Mouse (Mus musculus) hindbrain, embryonic 13.5 days (tissue): ENCODE data around the gene Gm4871. TPM values are rescaled to one million over a fixed set of nuclear protein-coding genes. Genes with fewer than 3 reads are reported as not detected.
A peak's percentile ranks its signal among the peaks of the same experiment; 100 is the strongest.

Experiments
- ATAC-seq: fragments of 200-750 bp; cut with Nextera tagmentation; 2 replicates; pipeline ENCODE4 v1.8.0; 2017; ENCODE audit warnings: moderate TSS enrichment; ENCODE audit not compliant: low FRiP score
- H3K27ac ChIP-seq: fragments of 300-500 bp; sonication (generic); 2 replicates; pipeline ENCODE4 v1.5.1; 2015; ENCODE audit warnings: inconsistent platforms, mild to moderate bottlenecking, moderate library complexity
- H3K27me3 ChIP-seq: fragments of 300-500 bp; sonication (generic); 2 replicates; pipeline ENCODE4 v1.6.1; 2015; ENCODE audit warnings: mild to moderate bottlenecking, inconsistent platforms
- H3K36me3 ChIP-seq: fragments of 300-500 bp; sonication (generic); 2 replicates; pipeline ENCODE4 v1.6.1; 2015; ENCODE audit warnings: mild to moderate bottlenecking, inconsistent platforms
- H3K4me1 ChIP-seq: fragments of 300-500 bp; sonication (generic); replicated peaks from 2 replicates; pipeline ENCODE4 v1.6.1; 2015; ENCODE audit warnings: inconsistent platforms
- H3K4me2 ChIP-seq: fragments of 300-500 bp; sonication (generic); 2 replicates; pipeline ENCODE4 v1.6.1; 2015; ENCODE audit warnings: inconsistent platforms, mild to moderate bottlenecking, moderate library complexity
- H3K4me3 ChIP-seq: fragments of 300-500 bp; sonication (generic); 2 replicates; pipeline ENCODE4 v1.5.1; 2015; ENCODE audit warnings: mild to moderate bottlenecking, inconsistent platforms
- H3K9ac ChIP-seq: fragments of 300-500 bp; sonication (generic); 2 replicates; pipeline ENCODE4 v1.6.1; 2015; ENCODE audit warnings: mild to moderate bottlenecking, inconsistent platforms
- H3K9me3 ChIP-seq: fragments of 300-500 bp; sonication (generic); 2 replicates; pipeline ENCODE4 v1.6.1; 2016; ENCODE audit warnings: inconsistent platforms
- WGBS: fragments of 180-500 bp; shearing (Covaris S2); methylation state at CpG from one replicate; pipeline ENCODE4 v1.1.7; 2015; 5-methylcytosine and 5-hydroxymethylcytosine counted together
- polyA plus RNA-seq: library from polyadenylated mRNA; unstranded; fragments of >200 nt; fragmentation: Nextera tagmentation; extraction: Ambion mirVana; gene quantifications from 2 replicates; pipeline ENCODE4 v1.2.1, GENCODE M21; 2015

The Gm4871 gene
- polyA plus RNA-seq, 1 experiment from 2014 or later = not detected

- WGBS = 58% methylated on average over 9 of the region's 9 CpGs
- H3K4me3 ChIP-seq = no peak overlapping the region
- no peaks in the 10 kb centered on the region for H3K27me3 ChIP-seq
- no peak overlapping the region for H3K4me2 ChIP-seq
- no peak overlapping the region for H3K9ac ChIP-seq
- H3K9me3 ChIP-seq = 0 out of 2 replicates have a peak, but pooled peaks cover 4% of the 10 kb centered on the region
- H3K27ac ChIP-seq = no peak overlapping the region
- H3K4me1 ChIP-seq = no peaks in the 10 kb centered on the region
- H3K36me3 ChIP-seq = no peaks in the 10 kb centered on the region
- peak; percentile 39; the same call in 1 of the 2 replicates for ATAC-seq
Measured at GRCm38 (mm10) chr5:144988340-144989060, 44.1 kb downstream of the Gm4871 start.

GRCm38 (mm10) chr5:144987561-144987960 is 45.0 kb downstream of the Gm4871 start:
- no peaks in the 10 kb centered on the region for H3K36me3 ChIP-seq
- H3K4me1 ChIP-seq = no peaks in the 10 kb centered on the region
- WGBS = 95% methylated on average over 13 of the region's 13 CpGs
- no peak overlapping the region for H3K4me2 ChIP-seq
- no peak overlapping the region for H3K4me3 ChIP-seq
- no peak for ATAC-seq
- H3K27ac ChIP-seq = no peak overlapping the region
- H3K9ac ChIP-seq = no peak overlapping the region
- H3K27me3 ChIP-seq = no peaks in the 10 kb centered on the region
- 0 out of 2 replicates have a peak, but pooled peaks cover 9% of the 10 kb centered on the region for H3K9me3 ChIP-seq

GRCm38 (mm10) chr5:144984839-144985238 is 47.7 kb downstream of the Gm4871 start:
- H3K9me3 ChIP-seq = 0 out of 2 replicates have a peak, but pooled peaks cover 9% of the 10 kb centered on the region
- 97% methylated on average over 5 of the region's 5 CpGs for WGBS
- H3K4me1 ChIP-seq = no peaks in the 10 kb centered on the region
- H3K9ac ChIP-seq = no peak overlapping the region
- no peak for ATAC-seq
- no peak overlapping the region for H3K27ac ChIP-seq
- H3K4me3 ChIP-seq = no peak overlapping the region
- H3K27me3 ChIP-seq = no peaks in the 10 kb centered on the region
- no peaks in the 10 kb centered on the region for H3K36me3 ChIP-seq
- H3K4me2 ChIP-seq = no peak overlapping the region

GRCm38 (mm10) chr5:144983227-144983626 is 49.3 kb downstream of the Gm4871 start:
- no peak for ATAC-seq
- H3K9me3 ChIP-seq = 0 out of 2 replicates have a peak, but pooled peaks cover 9% of the 10 kb centered on the region
- no peaks in the 10 kb centered on the region for H3K27me3 ChIP-seq
- WGBS = 96% methylated on average over 3 of the region's 3 CpGs
- H3K36me3 ChIP-seq = no peaks in the 10 kb centered on the region
- no peaks in the 10 kb centered on the region for H3K4me1 ChIP-seq
- H3K4me3 ChIP-seq = no peak overlapping the region
- H3K27ac ChIP-seq = no peak overlapping the region
- no peak overlapping the region for H3K4me2 ChIP-seq
- no peak overlapping the region for H3K9ac ChIP-seq

Other genes starting within 250 kb of the Gm4871 start
- gene Smurf1, start 66.9 kb downstream of the Gm4871 start, polyA plus RNA-seq = 28.2 and 28.4 TPM in 2 replicates
- gene 1700018F24Rik, start 10.2 kb upstream of the Gm4871 start, polyA plus RNA-seq = not detected in 2 replicates
- gene Arpc1a, start 51.1 kb upstream of the Gm4871 start, polyA plus RNA-seq = 249 and 252 TPM in 2 replicates
- not detected in 2 replicates for gene Kpna7, start 51.3 kb upstream of the Gm4871 start, polyA plus RNA-seq
- gene Arpc1b, start 81.5 kb upstream of the Gm4871 start, polyA plus RNA-seq = 81.4 TPM in 2 replicates
- gene Pdap1, start 107.5 kb upstream of the Gm4871 start, polyA plus RNA-seq = 136 and 140 TPM in 2 replicates
- 213 and 218 TPM in 2 replicates for gene Bud31, start 107.6 kb upstream of the Gm4871 start, polyA plus RNA-seq
- gene Ptcd1, start 134.4 kb upstream of the Gm4871 start, polyA plus RNA-seq = 20.9 and 22.4 TPM in 2 replicates
- gene Cpsf4, start 134.5 kb upstream of the Gm4871 start, polyA plus RNA-seq = 52.3 and 53.4 TPM in 2 replicates
- 693 and 710 TPM in 2 replicates for gene Atp5j2, start 159.3 kb upstream of the Gm4871 start, polyA plus RNA-seq
- 13.6 and 15.6 TPM in 2 replicates for gene Zkscan14, start 169.1 kb upstream of the Gm4871 start, polyA plus RNA-seq
- gene Zkscan5, start 171.8 kb upstream of the Gm4871 start, polyA plus RNA-seq = 14.8 and 17.1 TPM in 2 replicates
- 34.6 and 38.3 TPM in 2 replicates for gene Zfp655, start 199.0 kb upstream of the Gm4871 start, polyA plus RNA-seq
- 0.74 and 1.0 TPM in 2 replicates for gene Zscan25, start 247.7 kb upstream of the Gm4871 start, polyA plus RNA-seq